Mouse (Mus musculus): ENCODE measurements around the gene Vrtn.

DNA sequence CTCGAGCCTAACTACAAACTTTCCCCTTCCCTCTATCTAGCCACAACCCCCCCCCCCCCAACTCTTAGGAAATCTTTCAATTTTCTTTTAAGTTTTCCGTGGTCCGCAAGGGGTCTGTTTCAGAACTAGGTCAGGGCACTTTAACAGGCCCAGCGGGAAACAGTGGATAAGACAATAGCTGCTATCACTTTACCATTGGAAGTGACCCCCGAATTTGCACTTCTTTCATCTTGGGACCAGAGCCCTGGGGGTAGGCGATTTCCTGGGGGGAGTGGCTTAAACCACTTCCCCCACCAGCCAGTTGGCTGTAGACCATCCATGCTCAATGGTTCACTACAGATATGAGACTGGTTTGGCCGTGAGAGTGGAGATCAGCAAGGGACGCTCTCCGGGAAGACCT lies at the start of gene Vrtn:
- TF ChIP-seq CTCF (IDR thresholded peaks at IDR 0.05) (no peak), EP300 (IDR thresholded peaks at IDR 0.05) (no peak)

All from lung, postnatal 0 days (tissue).